Mouse (Mus musculus): Measurements from ENCODE around the gene Shisa5.

The Shisa5 gene

GRCm38 (mm10) chr9:109038086-109038895, at the start of gene Shisa5:
Gene Shisa5 (plus strand): TSS chr9:109038565.
- DNase-seq (ENCODE audit: low spot score in 2 of 2), result peak in 1 of 2 experiments; percentile 75

- DNase-seq (ENCODE audit: low spot score in 2 of 2), result no peak
These were observed 48.4 kb upstream of the Shisa5 start for GRCm38 (mm10) chr9:108989802-108990461.

- DNase-seq (ENCODE audit: low spot score in 2 of 2), result no peak
These were observed 47.9 kb upstream of the Shisa5 start for GRCm38 (mm10) chr9:108990462-108990820.

GRCm38 (mm10) chr9:108991428-108992084, 46.8 kb upstream of the Shisa5 start, which contains the start of gene Pfkfb4:
Gene Pfkfb4 (plus strand): TSS chr9:108991778.
- DNase-seq (ENCODE audit: low spot score in 2 of 2), result peak; percentile 77 to 95

GRCm38 (mm10) chr9:108992085-108992469, 46.3 kb upstream of the Shisa5 start:
- DNase-seq (ENCODE audit: low spot score in 2 of 2), result peak in 1 of 2 experiments; percentile 39

GRCm38 (mm10) chr9:108992620-108993361, 45.6 kb upstream of the Shisa5 start:
- DNase-seq (ENCODE audit: low spot score in 2 of 2), result no peak

- DNase-seq (ENCODE audit: low spot score in 2 of 2), result no peak
These were observed 42.0 kb upstream of the Shisa5 start for GRCm38 (mm10) chr9:108996411-108996810.

- no peak for DNase-seq (ENCODE audit: low spot score in 2 of 2)
These were observed 39.8 kb upstream of the Shisa5 start for GRCm38 (mm10) chr9:108998287-108999166.

GRCm38 (mm10) chr9:108999167-108999526, 39.2 kb upstream of the Shisa5 start:
- DNase-seq (ENCODE audit: low spot score in 2 of 2), result no peak

GRCm38 (mm10) chr9:109000726-109001125, 37.6 kb upstream of the Shisa5 start:
- peak; percentile 60 to 79 for DNase-seq (ENCODE audit: low spot score in 2 of 2)

GRCm38 (mm10) chr9:109003201-109003600, 35.2 kb upstream of the Shisa5 start:
- peak; percentile 51 to 71 for DNase-seq (ENCODE audit: low spot score in 2 of 2)

GRCm38 (mm10) chr9:109007025-109007780, 31.2 kb upstream of the Shisa5 start:
- no peak for DNase-seq (ENCODE audit: low spot score in 2 of 2)

GRCm38 (mm10) chr9:109008081-109008480, 30.3 kb upstream of the Shisa5 start:
- DNase-seq (ENCODE audit: low spot score in 2 of 2), result no peak

GRCm38 (mm10) chr9:109008994-109009635, 29.2 kb upstream of the Shisa5 start:
- no peak for DNase-seq (ENCODE audit: low spot score in 2 of 2)

GRCm38 (mm10) chr9:109009636-109010315, 28.6 kb upstream of the Shisa5 start:
- peak in 1 of 2 experiments; percentile 52 for DNase-seq (ENCODE audit: low spot score in 2 of 2)

- no peak for DNase-seq (ENCODE audit: low spot score in 2 of 2)
These were observed 28.1 kb upstream of the Shisa5 start for GRCm38 (mm10) chr9:109010316-109010690.

GRCm38 (mm10) chr9:109015397-109015796, 23.0 kb upstream of the Shisa5 start:
- DNase-seq (ENCODE audit: low spot score in 2 of 2), result no peak

- peak; percentile 36 to 49 for DNase-seq (ENCODE audit: low spot score in 2 of 2)
These were observed 21.3 kb upstream of the Shisa5 start for GRCm38 (mm10) chr9:109016973-109017604.

GRCm38 (mm10) chr9:109021428-109021827, 16.9 kb upstream of the Shisa5 start:
- DNase-seq (ENCODE audit: low spot score in 2 of 2), result peak in 1 of 2 experiments; percentile 50
